Mouse (Mus musculus): Measurements from ENCODE around the gene Ppfibp1. TPM values are rescaled to one million over a fixed set of nuclear protein-coding genes. Genes with fewer than 3 reads are reported as not detected.
"Not testable (repeated sequence)": the region's sequence is repeated elsewhere in the genome, so short reads cannot be mapped to it uniquely, and the experiment has no call there.

Gene Ppfibp1
- total RNA-seq (2021): 10 to 100 TPM; 54.4 to 65.7 TPM
- long read RNA-seq, experiment 1, full-length matches to known transcripts: 10 of 52 reads
- long read RNA-seq, experiment 1, partial matches to known transcripts: 1 of 52 reads
- long read RNA-seq, experiment 1, other reads (novel, unspliced or antisense): 41 of 52 reads
- long read RNA-seq, experiment 2, full-length matches to known transcripts: 4 of 37 reads
- long read RNA-seq, experiment 2, partial matches to known transcripts: 3 of 37 reads
- long read RNA-seq, experiment 2, other reads (novel, unspliced or antisense): 30 of 37 reads

- peak; percentile 94 for DNase-seq (ENCODE audit: low spot score)
Measured at GRCm38 (mm10) chr6:146887958-146888659, at the start of gene Ppfibp1. Ppfibp1 (plus strand) TSS chr6:146888487.

- no peak for DNase-seq (ENCODE audit: low spot score)
Measured at GRCm38 (mm10) chr6:146838863-146839262, 49.4 kb upstream of the Ppfibp1 start.

GRCm38 (mm10) chr6:146844867-146845266 lies 43.4 kb upstream of the Ppfibp1 start:
- no peak for DNase-seq (ENCODE audit: low spot score)

- DNase-seq (ENCODE audit: low spot score): no peak
Measured at GRCm38 (mm10) chr6:146845347-146845746, 42.9 kb upstream of the Ppfibp1 start.

- peak; percentile 20 for DNase-seq (ENCODE audit: low spot score)
Measured at GRCm38 (mm10) chr6:146845961-146846750, 42.1 kb upstream of the Ppfibp1 start.

- DNase-seq (ENCODE audit: low spot score): no peak
Measured at GRCm38 (mm10) chr6:146847402-146847801, 40.9 kb upstream of the Ppfibp1 start.

- DNase-seq (ENCODE audit: low spot score): no peak
Measured at GRCm38 (mm10) chr6:146848281-146848680, 40.0 kb upstream of the Ppfibp1 start.

- DNase-seq (ENCODE audit: low spot score): no peak
Measured at GRCm38 (mm10) chr6:146850050-146850449, 38.2 kb upstream of the Ppfibp1 start, which contains the start of gene Smco2. Smco2 (plus strand) TSS chr6:146850104.

GRCm38 (mm10) chr6:146851916-146852315 lies 36.4 kb upstream of the Ppfibp1 start:
- no peak for DNase-seq (ENCODE audit: low spot score)

- DNase-seq (ENCODE audit: low spot score): no peak
Measured at GRCm38 (mm10) chr6:146852739-146853138, 35.5 kb upstream of the Ppfibp1 start.

GRCm38 (mm10) chr6:146855185-146855584 lies 33.1 kb upstream of the Ppfibp1 start:
- no peak for DNase-seq (ENCODE audit: low spot score)

- no peak for DNase-seq (ENCODE audit: low spot score)
Measured at GRCm38 (mm10) chr6:146857386-146857785, 30.9 kb upstream of the Ppfibp1 start.

GRCm38 (mm10) chr6:146863154-146863553 lies 25.1 kb upstream of the Ppfibp1 start:
- no peak for DNase-seq (ENCODE audit: low spot score)

GRCm38 (mm10) chr6:146864370-146864769 lies 23.9 kb upstream of the Ppfibp1 start:
- not testable (repeated sequence) for DNase-seq (ENCODE audit: low spot score)

- no peak for DNase-seq (ENCODE audit: low spot score)
Measured at GRCm38 (mm10) chr6:146865701-146866100, 22.6 kb upstream of the Ppfibp1 start.

- DNase-seq (ENCODE audit: low spot score): no peak
Measured at GRCm38 (mm10) chr6:146871975-146872374, 16.3 kb upstream of the Ppfibp1 start.

- no peak for DNase-seq (ENCODE audit: low spot score)
Measured at GRCm38 (mm10) chr6:146874415-146874814, 13.9 kb upstream of the Ppfibp1 start.

- DNase-seq (ENCODE audit: low spot score): no peak
Measured at GRCm38 (mm10) chr6:146876820-146877219, 11.5 kb upstream of the Ppfibp1 start.

GRCm38 (mm10) chr6:146877425-146878045 lies 10.8 kb upstream of the Ppfibp1 start:
- no peak for DNase-seq (ENCODE audit: low spot score)

GRCm38 (mm10) chr6:146878926-146879325 lies 9.4 kb upstream of the Ppfibp1 start:
- no peak for DNase-seq (ENCODE audit: low spot score)

- DNase-seq (ENCODE audit: low spot score): no peak
Measured at GRCm38 (mm10) chr6:146879856-146880255, 8.4 kb upstream of the Ppfibp1 start.

- no peak for DNase-seq (ENCODE audit: low spot score)
Measured at GRCm38 (mm10) chr6:146880296-146880695, 8.0 kb upstream of the Ppfibp1 start.
